Mouse (Mus musculus) CD4-positive, CD25-positive, alpha-beta regulatory T cell (primary cell): ENCODE data around the gene Klra4. TPM values are rescaled to one million over a fixed set of nuclear protein-coding genes. Genes with fewer than 3 reads are reported as not detected.

Experiments
- polyA plus RNA-seq: library from polyadenylated mRNA; unstranded; fragments of 100-300 nt; shearing (Covaris generic); gene quantifications from one replicate; pipeline ENCODE4 v1.2.1, GENCODE M21; 2017

Klra4 gene
- polyA plus RNA-seq, result not detected

DNA sequence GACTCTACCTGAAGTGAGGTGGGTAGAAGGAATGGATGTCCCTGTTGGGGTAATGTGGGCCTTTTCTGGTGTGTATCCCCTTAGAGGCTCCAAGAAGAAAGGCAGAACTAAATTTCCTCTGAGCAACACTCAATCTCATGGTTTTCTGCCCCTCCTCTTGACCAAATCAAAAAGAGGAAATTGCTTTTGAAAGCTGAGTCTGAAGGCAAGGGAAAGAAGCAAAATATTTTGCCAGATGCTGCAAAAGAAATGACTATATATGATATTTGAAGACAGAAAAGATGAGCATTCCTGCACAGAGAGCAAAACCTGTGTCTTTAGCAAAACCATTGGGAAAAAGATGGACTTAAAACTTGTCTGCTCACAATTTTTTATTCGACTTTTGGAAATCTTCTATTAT lies at the start of gene Klra4:
Klra4 (minus strand) TSS at position 101 of the 400 bp plus-strand sequence.

DNA sequence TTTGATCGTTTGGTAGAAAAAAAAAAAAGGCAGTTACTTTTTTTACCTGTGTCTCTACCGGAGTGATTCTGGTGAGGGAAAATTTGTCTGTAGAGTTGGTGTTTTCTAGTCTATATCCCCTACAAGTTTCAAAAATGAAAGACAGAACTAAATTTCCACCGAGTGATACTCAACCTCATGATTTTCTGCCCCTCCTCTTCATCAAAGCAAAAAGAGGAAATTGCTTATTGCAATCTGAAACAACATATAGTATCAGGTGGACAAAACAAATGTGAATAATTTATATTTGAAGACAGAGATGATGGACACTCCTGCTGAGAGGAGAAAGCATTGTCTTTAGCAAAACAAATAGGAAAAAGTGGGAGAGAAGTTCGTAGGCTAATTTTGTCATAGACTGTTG lies 40.2 kb downstream of the Klra4 start, which contains the start of gene Klra6:
Klra6 (minus strand) TSS at position 101 of the 400 bp plus-strand sequence.

Other genes with a start within 250 kb of the Klra4 start
- gene Gm17631, start 204.6 kb downstream of the Klra4 start, polyA plus RNA-seq, result not detected
- gene Klra17, start 190.6 kb downstream of the Klra4 start, polyA plus RNA-seq, result not detected
- not detected for gene Klra5, start 149.6 kb downstream of the Klra4 start, polyA plus RNA-seq
- not detected for gene Klra6, start 40.3 kb downstream of the Klra4 start, polyA plus RNA-seq
- gene Klra8, start 62.6 kb upstream of the Klra4 start, polyA plus RNA-seq, result not detected
- not detected for gene Klra9, start 125.8 kb upstream of the Klra4 start, polyA plus RNA-seq
- not detected for gene Klra7, start 166.1 kb upstream of the Klra4 start, polyA plus RNA-seq
- not detected for gene Klra10, start 214.7 kb upstream of the Klra4 start, polyA plus RNA-seq